Mouse (Mus musculus): ENCODE data around the gene F5. TPM values are rescaled to one million over a fixed set of nuclear protein-coding genes. Genes with fewer than 3 reads are reported as not detected.

F5 gene
- polyA plus RNA-seq, 1 experiment, result 5.7 TPM

GRCm38 (mm10) chr1:164139464-164139863 is 12.2 kb upstream of the F5 start:
- H3K36me3 ChIP-seq (ENCODE audit: control insufficient read depth, insufficient read depth, low read length, poor library complexity, severe bottlenecking), result no peaks in the 10 kb centered on the region
- no peaks in the 10 kb centered on the region for H3K4me1 ChIP-seq (ENCODE audit: control insufficient read depth, insufficient read depth, low read length)
- H3K27ac ChIP-seq (ENCODE audit: insufficient read depth, low read length), result no peak overlapping the region
- H3K4me3 ChIP-seq (ENCODE audit: low read depth, low read length), result no peak overlapping the region
- H3K9me3 ChIP-seq (replicated peaks; ENCODE audit: control insufficient read depth, insufficient read depth, low read length, poor library complexity, severe bottlenecking), result no peaks in the 10 kb centered on the region
- no peak overlapping the region for H3K9ac ChIP-seq (ENCODE audit: low read depth, poor library complexity, severe bottlenecking)
- TF ChIP-seq POLR2A (IDR thresholded peaks at IDR 0.05; ENCODE audit: insufficient read depth, low read length), result no peak
- no peak for TF ChIP-seq EP300 (IDR thresholded peaks at IDR 0.05; ENCODE audit: insufficient read depth, low read depth, low read length)
- TF ChIP-seq CTCF (IDR thresholded peaks at IDR 0.05; ENCODE audit: low read depth, low read length), result no peak
- H3K27me3 ChIP-seq (ENCODE audit: control insufficient read depth, insufficient read depth, low read length, poor library complexity, severe bottlenecking), result no peaks in the 10 kb centered on the region

DNA sequence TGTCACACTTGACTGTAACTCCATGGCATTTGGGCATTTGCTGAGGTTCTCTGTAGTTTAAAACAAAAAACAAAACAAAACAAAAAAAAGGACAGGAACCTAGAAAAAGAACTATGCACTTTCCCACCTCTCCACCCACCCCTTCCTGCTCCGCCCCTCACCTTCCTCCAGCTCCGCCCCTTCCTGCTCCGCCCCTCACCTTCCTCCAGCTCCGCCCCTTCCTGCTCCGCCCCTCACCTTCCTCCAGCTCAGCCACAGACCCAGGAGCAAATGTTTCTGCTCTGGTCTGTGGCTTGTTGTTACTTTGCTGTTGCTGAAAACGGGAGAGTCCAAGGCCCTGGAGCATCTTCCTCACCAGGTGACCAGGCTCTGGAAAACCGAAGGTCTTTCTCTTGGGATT is 2.6 kb upstream of the F5 start:
- no peaks in the 10 kb centered on the region for H3K4me1 ChIP-seq (ENCODE audit: control insufficient read depth, insufficient read depth, low read length)
- peak overlapping the region; percentile 57 for H3K4me3 ChIP-seq (ENCODE audit: low read depth, low read length)
- no peaks in the 10 kb centered on the region for H3K27me3 ChIP-seq (ENCODE audit: control insufficient read depth, insufficient read depth, low read length, poor library complexity, severe bottlenecking)
- no peaks in the 10 kb centered on the region for H3K36me3 ChIP-seq (ENCODE audit: control insufficient read depth, insufficient read depth, low read length, poor library complexity, severe bottlenecking)
- H3K9me3 ChIP-seq (replicated peaks; ENCODE audit: control insufficient read depth, insufficient read depth, low read length, poor library complexity, severe bottlenecking), result no peaks in the 10 kb centered on the region
- no peak for TF ChIP-seq POLR2A (IDR thresholded peaks at IDR 0.05; ENCODE audit: insufficient read depth, low read length)
- TF ChIP-seq CTCF (IDR thresholded peaks at IDR 0.05; ENCODE audit: low read depth, low read length), result no peak
- H3K9ac ChIP-seq (ENCODE audit: low read depth, poor library complexity, severe bottlenecking), result no peak overlapping the region
- H3K27ac ChIP-seq (ENCODE audit: insufficient read depth, low read length), result no peak overlapping the region

DNA sequence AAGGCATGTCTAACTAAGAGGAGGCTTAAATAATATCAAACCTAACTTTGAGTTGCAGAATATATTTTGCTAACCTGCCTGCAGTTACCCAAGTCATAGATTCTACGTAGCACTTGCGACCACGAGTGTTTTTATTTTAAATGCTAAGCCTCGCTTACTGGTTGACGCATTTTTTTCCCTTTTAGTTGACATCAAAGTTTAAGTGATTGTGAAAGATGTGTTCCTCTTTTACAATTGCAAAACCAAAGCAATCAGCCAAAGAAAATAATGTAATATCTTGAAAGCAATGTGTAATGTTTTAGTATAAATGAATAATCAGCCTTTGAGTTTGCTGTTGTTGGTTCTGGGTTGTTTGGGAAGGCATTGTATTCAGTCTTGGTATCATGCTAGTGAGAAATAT is 1.2 kb downstream of the F5 start:
- H3K9me3 ChIP-seq (replicated peaks; ENCODE audit: control insufficient read depth, insufficient read depth, low read length, poor library complexity, severe bottlenecking), result no peaks in the 10 kb centered on the region
- H3K4me1 ChIP-seq (ENCODE audit: control insufficient read depth, insufficient read depth, low read length), result no peaks in the 10 kb centered on the region
- no peaks in the 10 kb centered on the region for H3K27me3 ChIP-seq (ENCODE audit: control insufficient read depth, insufficient read depth, low read length, poor library complexity, severe bottlenecking)
- H3K36me3 ChIP-seq (ENCODE audit: control insufficient read depth, insufficient read depth, low read length, poor library complexity, severe bottlenecking), result no peaks in the 10 kb centered on the region
- TF ChIP-seq CTCF (IDR thresholded peaks at IDR 0.05; ENCODE audit: low read depth, low read length) (no peak), POLR2A (IDR thresholded peaks at IDR 0.05; ENCODE audit: insufficient read depth, low read length) (no peak), EP300 (IDR thresholded peaks at IDR 0.05; ENCODE audit: insufficient read depth, low read depth, low read length) (no peak)
- no peak overlapping the region for H3K4me3 ChIP-seq (ENCODE audit: low read depth, low read length)
- no peak overlapping the region for H3K9ac ChIP-seq (ENCODE audit: low read depth, poor library complexity, severe bottlenecking)
- no peak overlapping the region for H3K27ac ChIP-seq (ENCODE audit: insufficient read depth, low read length)

DNA sequence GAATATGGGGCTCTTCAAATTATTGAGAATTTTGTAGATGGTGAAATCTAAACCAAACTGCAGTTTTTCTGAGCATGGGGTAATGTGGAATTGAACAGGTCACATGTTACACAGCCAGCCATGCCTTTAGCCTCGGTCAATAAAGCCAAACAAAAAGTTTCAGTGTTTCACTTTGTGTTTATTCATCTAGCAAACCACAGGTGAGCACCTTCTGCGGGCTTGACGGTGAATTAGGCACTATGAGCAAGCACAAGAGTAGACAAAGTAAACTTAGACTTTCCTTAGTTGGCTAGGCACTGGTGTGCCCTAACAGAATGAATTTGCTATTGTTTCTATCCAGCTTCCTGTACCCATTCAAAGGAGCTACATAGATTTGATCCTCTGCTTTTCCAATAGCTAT is 3.3 kb downstream of the F5 start:
- H3K27ac ChIP-seq (ENCODE audit: insufficient read depth, low read length), result no peak overlapping the region
- H3K4me3 ChIP-seq (ENCODE audit: low read depth, low read length), result no peak overlapping the region
- no peaks in the 10 kb centered on the region for H3K36me3 ChIP-seq (ENCODE audit: control insufficient read depth, insufficient read depth, low read length, poor library complexity, severe bottlenecking)
- no peaks in the 10 kb centered on the region for H3K9me3 ChIP-seq (replicated peaks; ENCODE audit: control insufficient read depth, insufficient read depth, low read length, poor library complexity, severe bottlenecking)
- TF ChIP-seq EP300 (IDR thresholded peaks at IDR 0.05; ENCODE audit: insufficient read depth, low read depth, low read length) (no peak), CTCF (IDR thresholded peaks at IDR 0.05; ENCODE audit: low read depth, low read length) (no peak), POLR2A (IDR thresholded peaks at IDR 0.05; ENCODE audit: insufficient read depth, low read length) (no peak)
- no peaks in the 10 kb centered on the region for H3K27me3 ChIP-seq (ENCODE audit: control insufficient read depth, insufficient read depth, low read length, poor library complexity, severe bottlenecking)
- H3K9ac ChIP-seq (ENCODE audit: low read depth, poor library complexity, severe bottlenecking), result no peak overlapping the region
- no peaks in the 10 kb centered on the region for H3K4me1 ChIP-seq (ENCODE audit: control insufficient read depth, insufficient read depth, low read length)

- H3K36me3 ChIP-seq (ENCODE audit: control insufficient read depth, insufficient read depth, low read length, poor library complexity, severe bottlenecking), result no peaks in the 10 kb centered on the region
- no peak overlapping the region for H3K27ac ChIP-seq (ENCODE audit: insufficient read depth, low read length)
- H3K27me3 ChIP-seq (ENCODE audit: control insufficient read depth, insufficient read depth, low read length, poor library complexity, severe bottlenecking), result no peaks in the 10 kb centered on the region
- no peak overlapping the region for H3K4me3 ChIP-seq (ENCODE audit: low read depth, low read length)
- no peaks in the 10 kb centered on the region for H3K9me3 ChIP-seq (replicated peaks; ENCODE audit: control insufficient read depth, insufficient read depth, low read length, poor library complexity, severe bottlenecking)
- TF ChIP-seq POLR2A (IDR thresholded peaks at IDR 0.05; ENCODE audit: insufficient read depth, low read length) (no peak), EP300 (IDR thresholded peaks at IDR 0.05; ENCODE audit: insufficient read depth, low read depth, low read length) (no peak)
- H3K4me1 ChIP-seq (ENCODE audit: control insufficient read depth, insufficient read depth, low read length), result no peaks in the 10 kb centered on the region
- H3K9ac ChIP-seq (ENCODE audit: low read depth, poor library complexity, severe bottlenecking), result no peak overlapping the region
Observed at GRCm38 (mm10) chr1:164158571-164158970, 6.9 kb downstream of the F5 start.

DNA sequence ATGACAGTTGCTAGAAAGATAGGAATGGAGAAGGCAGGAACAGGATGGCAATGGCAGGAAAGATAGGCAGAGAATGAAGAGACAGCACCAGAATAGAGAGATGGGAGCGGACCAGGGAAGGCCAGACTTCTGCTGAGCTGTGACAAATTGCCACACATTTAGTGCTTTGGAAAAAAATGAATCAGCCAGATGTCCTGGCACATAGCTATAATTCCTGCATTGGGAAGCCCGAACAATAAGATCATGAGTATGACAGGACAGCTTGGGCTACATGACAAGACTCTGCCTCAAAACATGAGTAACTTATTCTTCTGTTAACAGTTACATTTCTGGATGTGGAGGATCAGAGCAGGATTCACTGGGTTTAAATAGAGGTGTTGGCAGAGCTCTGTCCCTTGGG is 8.1 kb downstream of the F5 start:
- Histone ChIP-seq H3K9me3 (replicated peaks; ENCODE audit: control insufficient read depth, insufficient read depth, low read length, poor library complexity, severe bottlenecking) (no peaks in the 10 kb centered on the region), H3K36me3 (ENCODE audit: control insufficient read depth, insufficient read depth, low read length, poor library complexity, severe bottlenecking) (no peaks in the 10 kb centered on the region), H3K27me3 (ENCODE audit: control insufficient read depth, insufficient read depth, low read length, poor library complexity, severe bottlenecking) (no peaks in the 10 kb centered on the region), H3K27ac (ENCODE audit: insufficient read depth, low read length) (no peak overlapping the region), H3K4me1 (ENCODE audit: control insufficient read depth, insufficient read depth, low read length) (no peaks in the 10 kb centered on the region), H3K9ac (ENCODE audit: low read depth, poor library complexity, severe bottlenecking) (no peak overlapping the region), H3K4me3 (ENCODE audit: low read depth, low read length) (no peak overlapping the region)
- TF ChIP-seq EP300 (IDR thresholded peaks at IDR 0.05; ENCODE audit: insufficient read depth, low read depth, low read length), result no peak
- no peak for TF ChIP-seq CTCF (IDR thresholded peaks at IDR 0.05; ENCODE audit: low read depth, low read length)
- no peak for TF ChIP-seq POLR2A (IDR thresholded peaks at IDR 0.05; ENCODE audit: insufficient read depth, low read length)

Data from ES-Bruce4 (cell line).